Mouse (Mus musculus) ZHBTc4 (cell line): ENCODE results near the gene Ppm1h.
A peak's percentile ranks its signal among the peaks of the same experiment; 100 is the strongest.
"Not testable (repeated sequence)": the region's sequence is repeated elsewhere in the genome, so short reads cannot be mapped to it uniquely, and the experiment has no call there.

ENCODE experiments used
- DNase-seq: peaks from one replicate; pipeline ENCODE4 v3.0.0-alpha.2; 2011; ENCODE audit warnings: low read depth, low spot score

The Ppm1h gene

GRCm38 (mm10) chr10:122930520-122930919 lies 252.0 kb downstream of the Ppm1h start:
- DNase-seq = no peak

- no peak for DNase-seq
Observed at GRCm38 (mm10) chr10:122931193-122931832, 252.8 kb downstream of the Ppm1h start.

GRCm38 (mm10) chr10:122931851-122932550 lies 253.4 kb downstream of the Ppm1h start:
- no peak for DNase-seq

GRCm38 (mm10) chr10:122933053-122933838 lies 254.7 kb downstream of the Ppm1h start:
- no peak for DNase-seq

GRCm38 (mm10) chr10:122935406-122935805 lies 256.8 kb downstream of the Ppm1h start:
- DNase-seq = not testable (repeated sequence)

DNA sequence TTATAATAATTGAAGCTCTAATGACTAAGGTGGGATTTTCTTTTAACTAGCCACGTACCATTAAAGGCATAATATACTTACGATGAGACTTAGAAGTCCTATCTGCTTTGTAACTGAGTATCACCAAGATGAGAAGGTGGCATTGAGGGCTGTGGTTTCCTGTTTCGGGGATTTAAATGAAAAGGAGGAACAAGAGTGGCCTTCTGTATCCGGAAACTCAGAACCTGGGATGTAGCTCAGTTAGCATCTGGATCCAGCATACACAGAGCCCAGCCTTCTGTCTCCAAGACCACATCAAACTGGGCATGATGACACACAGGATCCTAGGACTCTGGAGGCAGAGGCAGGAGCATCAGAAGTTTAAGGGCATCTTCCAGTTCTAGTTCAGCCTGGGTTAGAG lies 258.8 kb downstream of the Ppm1h start:
- DNase-seq = not testable (repeated sequence)

- no peak for DNase-seq
Observed at GRCm38 (mm10) chr10:122939546-122939945, 261.0 kb downstream of the Ppm1h start.

- DNase-seq = peak; percentile 65
Observed at GRCm38 (mm10) chr10:122942771-122943170, 264.2 kb downstream of the Ppm1h start.

- DNase-seq = no peak
Observed at GRCm38 (mm10) chr10:122943824-122944223, 265.3 kb downstream of the Ppm1h start.

DNA sequence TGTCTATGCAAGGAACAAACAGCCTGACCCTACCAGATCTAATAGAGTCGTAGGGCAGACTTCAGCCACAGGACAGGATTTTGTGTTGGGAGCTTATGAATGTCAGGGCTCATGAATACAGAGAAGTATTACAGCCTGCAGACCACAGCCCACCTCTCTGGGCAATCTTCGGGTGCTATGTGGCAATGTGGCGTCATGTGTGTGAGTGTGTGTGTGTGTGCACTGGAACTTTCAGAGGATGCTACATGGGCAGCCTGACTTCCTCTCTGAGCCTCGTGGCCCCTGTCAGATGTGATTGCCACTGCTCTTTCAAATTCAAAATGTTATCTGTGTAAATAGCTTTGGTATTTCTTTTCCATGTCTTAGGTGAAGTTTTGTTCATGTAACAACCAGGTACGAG lies 266.3 kb downstream of the Ppm1h start:
- DNase-seq = no peak

GRCm38 (mm10) chr10:122950966-122951365 lies 272.4 kb downstream of the Ppm1h start:
- no peak for DNase-seq

DNA sequence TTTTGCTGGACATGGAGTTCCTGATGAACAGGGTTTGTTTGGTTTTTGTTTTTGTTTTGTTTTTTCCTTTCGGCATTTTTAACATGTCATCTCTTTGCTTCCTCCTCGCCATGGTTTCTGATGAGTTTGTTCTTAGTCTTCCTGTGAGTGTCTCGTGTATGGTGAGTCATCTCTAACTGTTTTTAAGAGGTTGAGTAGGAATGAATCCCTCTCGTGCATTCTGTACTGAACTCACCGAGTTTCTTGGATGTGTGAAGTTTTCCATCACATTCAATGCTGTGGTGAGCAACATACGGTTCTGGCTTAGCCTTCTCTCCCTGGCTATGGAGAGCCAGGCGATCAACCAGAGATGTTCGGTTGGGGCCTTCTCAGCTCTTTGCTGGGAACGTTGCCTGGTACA lies 275.0 kb downstream of the Ppm1h start:
- DNase-seq = no peak

DNA sequence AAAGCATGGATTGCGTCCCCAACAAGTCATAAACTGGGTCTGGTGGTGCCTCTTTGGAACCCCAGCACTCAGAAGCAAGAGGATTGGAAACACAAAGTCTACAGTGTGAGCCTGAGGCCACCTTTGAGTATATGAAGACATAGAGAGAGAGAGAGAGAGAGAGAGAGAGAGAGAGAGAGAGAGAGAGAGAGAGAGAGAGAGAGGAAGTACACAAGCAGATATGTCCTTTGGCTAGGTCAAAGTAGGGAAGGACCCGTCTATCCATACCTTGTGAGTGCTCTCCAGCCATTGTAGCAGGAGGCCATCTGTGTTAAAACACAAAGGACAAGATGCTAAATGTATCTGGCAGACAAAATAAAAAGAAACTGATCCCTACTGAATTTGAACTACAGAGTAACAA lies 279.4 kb downstream of the Ppm1h start:
- no peak for DNase-seq

- no peak for DNase-seq
Observed at GRCm38 (mm10) chr10:122958699-122959098, 280.1 kb downstream of the Ppm1h start.

GRCm38 (mm10) chr10:122960216-122960615 lies 281.7 kb downstream of the Ppm1h start:
- no peak for DNase-seq

DNA sequence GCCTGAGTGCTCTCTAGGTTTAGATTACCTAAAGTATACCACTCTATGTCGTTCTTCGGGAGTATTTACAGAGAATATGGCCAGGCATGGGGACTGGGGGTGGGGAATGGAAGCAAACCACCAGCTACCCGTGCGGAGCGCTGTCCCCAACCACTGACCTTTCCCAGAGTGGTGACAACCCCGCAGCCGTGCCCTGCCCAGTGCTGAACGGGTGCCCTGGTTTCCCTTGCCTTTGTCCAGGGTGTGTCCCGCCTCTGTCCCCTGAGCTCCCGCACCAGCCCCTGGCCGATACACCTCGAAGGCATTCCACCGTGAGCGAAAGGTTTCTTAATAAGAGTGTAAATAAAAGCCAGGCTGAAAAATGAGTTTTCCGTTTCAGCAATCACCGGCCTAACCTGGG lies 282.2 kb downstream of the Ppm1h start:
- no peak for DNase-seq

DNA sequence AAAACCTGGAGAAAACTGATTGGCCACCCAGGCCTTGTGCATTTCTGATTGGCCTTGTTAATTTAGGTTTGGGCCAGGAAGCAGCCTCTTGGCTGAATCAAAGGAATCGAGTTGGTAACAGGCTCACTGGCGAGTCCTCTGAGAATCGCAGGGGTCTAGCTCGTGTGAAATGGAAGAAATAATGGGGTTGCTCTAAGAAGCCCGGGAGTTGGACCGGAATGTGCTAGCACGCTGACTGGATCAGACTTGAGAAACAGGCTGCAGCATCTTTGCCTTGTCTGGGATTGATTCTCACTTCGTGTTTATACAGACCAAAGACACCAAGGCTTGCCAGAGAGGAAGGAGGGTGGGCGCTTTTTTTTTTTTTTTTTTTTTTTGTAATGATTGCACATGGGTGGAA lies 282.9 kb downstream of the Ppm1h start:
- DNase-seq = no peak

DNA sequence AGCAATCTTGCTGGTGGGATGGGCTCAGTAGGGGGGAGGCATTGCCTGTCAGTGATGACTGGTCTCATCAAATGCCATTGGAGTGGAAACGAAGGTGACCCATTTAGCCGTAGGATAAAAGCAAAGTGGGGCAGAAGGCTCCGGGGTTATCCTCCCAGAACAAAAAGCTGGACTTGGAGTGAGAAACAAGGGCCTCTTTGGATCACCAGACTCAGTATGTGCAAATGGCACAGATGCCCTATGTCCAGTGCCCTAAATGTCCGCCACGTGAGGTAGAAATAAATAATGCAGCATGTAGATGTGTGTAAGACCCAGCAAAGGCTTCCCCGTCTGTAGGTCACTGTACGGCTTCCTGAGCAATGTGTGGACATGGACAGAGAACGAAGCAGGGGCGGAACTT lies 284.1 kb downstream of the Ppm1h start:
- DNase-seq = no peak

- DNase-seq = peak; percentile 35
Observed at GRCm38 (mm10) chr10:122963463-122964240, 285.1 kb downstream of the Ppm1h start.

- no peak for DNase-seq
Observed at GRCm38 (mm10) chr10:122964241-122964636, 285.7 kb downstream of the Ppm1h start.

DNA sequence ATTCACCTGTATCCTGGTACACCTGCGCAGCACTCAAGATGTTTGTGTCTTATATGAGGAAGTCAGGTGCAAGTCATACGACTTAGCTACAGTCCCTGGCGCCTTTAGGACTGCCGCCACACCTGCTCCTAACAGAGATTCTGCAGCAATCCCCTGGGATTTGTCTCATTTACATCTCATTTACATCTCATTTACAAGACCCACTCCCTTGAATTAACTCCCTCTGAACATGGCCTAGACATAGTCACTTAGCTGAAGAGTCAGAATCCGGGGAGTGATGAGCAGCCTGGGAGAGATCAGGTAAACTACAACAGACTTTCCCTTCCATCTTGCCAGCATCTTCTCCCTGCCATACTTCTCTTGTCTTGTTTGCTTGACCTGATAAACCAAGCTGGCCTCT lies 287.1 kb downstream of the Ppm1h start:
- DNase-seq = not testable (repeated sequence)

- no peak for DNase-seq
Observed at GRCm38 (mm10) chr10:122966421-122966820, 287.9 kb downstream of the Ppm1h start.
